Mouse (Mus musculus) inflammation-experienced regulatory T-cells, adult 6 months (primary cell): Measurements from ENCODE around the gene Icam2. TPM values are rescaled to one million over a fixed set of nuclear protein-coding genes. Genes with fewer than 3 reads are reported as not detected.
"Not testable (repeated sequence)": the region's sequence is repeated elsewhere in the genome, so short reads cannot be mapped to it uniquely, and the experiment has no call there.

Experiments
- ATAC-seq: one replicate; pipeline ENCODE4 v1.8.0; 2017
- polyA plus RNA-seq, 3 experiments: library from polyadenylated mRNA; unstranded; fragments of 100-300 nt; shearing (Covaris generic); gene quantifications; one replicate each; pipeline ENCODE4 v1.2.1; 2017

Icam2 gene
- polyA plus RNA-seq, 3 experiments from 2014 or later: 91.8 to 131 (median 125) TPM

- not testable (repeated sequence) for ATAC-seq
Measured at GRCm38 (mm10) chr11:106339323-106339722, 48.6 kb downstream of the Icam2 start.

- ATAC-seq: no peak
Measured at GRCm38 (mm10) chr11:106338870-106339269, 49.0 kb downstream of the Icam2 start.

GRCm38 (mm10) chr11:106338029-106338428, 49.8 kb downstream of the Icam2 start:
- ATAC-seq: no peak

GRCm38 (mm10) chr11:106334066-106334465, 53.8 kb downstream of the Icam2 start:
- ATAC-seq: no peak

- no peak for ATAC-seq
Measured at GRCm38 (mm10) chr11:106332458-106332857, 55.4 kb downstream of the Icam2 start.

GRCm38 (mm10) chr11:106329682-106330081, 58.2 kb downstream of the Icam2 start:
- ATAC-seq: peak; percentile 74

GRCm38 (mm10) chr11:106329128-106329527, 58.7 kb downstream of the Icam2 start:
- ATAC-seq: no peak

GRCm38 (mm10) chr11:106328521-106328920, 59.4 kb downstream of the Icam2 start:
- no peak for ATAC-seq

Other genes starting within 250 kb of the Icam2 start
- not detected for gene Gm10840, start 227.2 kb downstream of the Icam2 start, polyA plus RNA-seq
- 100 to 1,000 TPM; 535 to 666 (median 652) TPM for gene Limd2, start 227.2 kb downstream of the Icam2 start, polyA plus RNA-seq
- gene Strada, start 185.9 kb downstream of the Icam2 start, polyA plus RNA-seq: 10 to 100 TPM; 28.1 to 45.4 (median 37.4) TPM
- gene Ccdc47, start 171.7 kb downstream of the Icam2 start, polyA plus RNA-seq: 10 to 100 TPM; 77.0 to 93.9 (median 77.0) TPM
- 10 to 100 TPM; 55.6 to 92.5 (median 83.3) TPM for gene Ddx42, start 171.1 kb downstream of the Icam2 start, polyA plus RNA-seq
- gene Ftsj3, start 132.0 kb downstream of the Icam2 start, polyA plus RNA-seq: 10 to 100 TPM; 31.7 to 66.8 (median 55.9) TPM
- gene Psmc5, start 131.9 kb downstream of the Icam2 start, polyA plus RNA-seq: 100 to 1,000 TPM; 145 to 157 (median 154) TPM
- gene Smarcd2, start 115.1 kb downstream of the Icam2 start, polyA plus RNA-seq: 10 to 100 TPM; 16.2 to 24.9 (median 23.1) TPM
- gene Tcam1, start 111.4 kb downstream of the Icam2 start, polyA plus RNA-seq: under 1 TPM in 2 of 3 experiments, not detected in 1; 0.09 to 0.14 TPM
- gene Gh, start 86.2 kb downstream of the Icam2 start, polyA plus RNA-seq: not detected
- 10 to 100 TPM; 29.4 to 76.0 (median 49.1) TPM for gene Cd79b, start 73.3 kb downstream of the Icam2 start, polyA plus RNA-seq
- under 1 TPM in 1 of 3 experiments, not detected in 2; 0.08 TPM for gene Scn4a, start 34.8 kb downstream of the Icam2 start, polyA plus RNA-seq
- gene Prr29, start 22.6 kb downstream of the Icam2 start, polyA plus RNA-seq: 1 to 10 TPM in 2 of 3 experiments, under 1 TPM in 1; 0.87 to 2.5 (median 2.3) TPM
- 1 to 10 TPM; 1.4 to 1.8 (median 1.6) TPM for gene Ern1, start 99.8 kb upstream of the Icam2 start, polyA plus RNA-seq
- 10 to 100 TPM; 19.4 to 24.0 (median 23.4) TPM for gene Tex2, start 225.3 kb upstream of the Icam2 start, polyA plus RNA-seq